Mouse (Mus musculus): ENCODE results near the gene S100a1. TPM values are rescaled to one million over a fixed set of nuclear protein-coding genes. Genes with fewer than 3 reads are reported as not detected.

S100a1 gene
- 1 to 10 TPM; 4.4 to 6.8 TPM for polyA plus RNA-seq (2017; shearing (Covaris generic))

DNA sequence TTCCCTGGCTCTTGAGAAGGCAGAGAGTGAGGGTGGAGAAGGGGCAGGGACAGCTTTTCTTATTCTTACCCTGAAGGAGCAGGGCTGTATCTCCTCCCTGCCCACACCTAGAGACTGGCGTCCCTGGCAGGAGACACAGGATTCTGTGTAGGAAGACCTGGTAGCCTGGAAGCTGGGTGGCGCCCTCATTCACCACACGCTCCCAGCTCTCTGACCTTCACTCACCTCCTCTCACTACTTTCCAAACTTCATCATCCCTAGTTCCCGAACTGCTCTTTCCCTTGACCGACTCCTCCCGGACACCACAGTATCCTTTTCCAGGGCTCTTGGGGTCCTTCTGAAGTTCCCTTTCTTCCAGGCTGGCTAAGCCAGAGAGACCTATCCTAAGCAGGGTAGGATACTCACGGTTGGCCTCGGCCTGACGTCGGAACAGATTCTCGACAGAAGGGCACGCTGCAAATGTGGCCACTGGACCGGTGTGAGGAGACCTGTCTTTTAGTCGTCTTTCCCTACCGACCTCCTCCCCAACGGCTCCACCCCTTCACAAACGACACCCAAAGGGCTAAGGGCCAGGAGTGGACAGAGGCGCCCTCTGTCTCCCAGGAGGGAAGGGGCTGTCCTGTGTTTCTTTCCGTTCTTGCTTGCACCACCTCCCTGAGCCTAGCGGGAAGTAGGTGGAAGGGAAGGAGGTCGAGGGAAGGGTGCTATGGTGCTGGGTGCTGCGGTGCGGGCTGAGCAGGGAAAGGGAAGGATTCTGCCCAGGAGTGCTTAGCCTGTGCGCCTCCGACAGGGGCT lies at the start of gene S100a1, which contains the start of gene S100a13:
Gene S100a1 (minus strand): TSS at position 597 of the 795 bp plus-strand sequence.
Gene S100a13 (plus strand): TSS at position 640 of the 795 bp plus-strand sequence.

DNA sequence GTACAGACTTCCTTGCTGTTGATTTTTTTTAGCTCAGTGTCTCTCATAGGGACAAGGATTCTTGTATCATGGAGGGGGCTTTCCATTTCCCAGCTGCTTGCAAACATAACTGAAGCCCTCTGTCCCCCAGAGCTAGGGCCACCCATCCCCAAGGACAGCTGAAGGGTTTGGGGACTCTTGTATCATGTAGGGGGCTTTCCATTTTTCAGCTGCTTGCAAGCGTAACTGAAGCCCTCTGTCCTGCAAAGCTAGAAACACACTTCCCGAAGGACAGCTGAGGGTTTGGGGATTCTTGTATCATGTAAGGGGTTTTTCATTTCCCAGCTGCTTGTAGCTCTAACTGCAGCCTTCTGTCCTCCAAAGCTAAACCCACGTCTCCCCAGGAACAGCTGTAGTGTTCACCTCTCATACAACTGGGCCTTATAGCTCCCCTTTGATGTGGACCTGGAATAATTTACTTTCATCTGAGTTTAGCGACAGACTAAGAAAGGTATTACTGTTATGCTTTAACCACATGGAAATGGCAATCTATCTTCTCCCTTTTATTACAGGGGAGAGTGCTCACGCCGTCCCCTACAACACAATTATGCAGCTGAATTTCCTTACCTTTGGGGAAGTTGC lies 45.9 kb upstream of the S100a1 start, which contains the start of gene S100a3:
Gene S100a3 (plus strand): TSS at position 571 of the 621 bp plus-strand sequence.

DNA sequence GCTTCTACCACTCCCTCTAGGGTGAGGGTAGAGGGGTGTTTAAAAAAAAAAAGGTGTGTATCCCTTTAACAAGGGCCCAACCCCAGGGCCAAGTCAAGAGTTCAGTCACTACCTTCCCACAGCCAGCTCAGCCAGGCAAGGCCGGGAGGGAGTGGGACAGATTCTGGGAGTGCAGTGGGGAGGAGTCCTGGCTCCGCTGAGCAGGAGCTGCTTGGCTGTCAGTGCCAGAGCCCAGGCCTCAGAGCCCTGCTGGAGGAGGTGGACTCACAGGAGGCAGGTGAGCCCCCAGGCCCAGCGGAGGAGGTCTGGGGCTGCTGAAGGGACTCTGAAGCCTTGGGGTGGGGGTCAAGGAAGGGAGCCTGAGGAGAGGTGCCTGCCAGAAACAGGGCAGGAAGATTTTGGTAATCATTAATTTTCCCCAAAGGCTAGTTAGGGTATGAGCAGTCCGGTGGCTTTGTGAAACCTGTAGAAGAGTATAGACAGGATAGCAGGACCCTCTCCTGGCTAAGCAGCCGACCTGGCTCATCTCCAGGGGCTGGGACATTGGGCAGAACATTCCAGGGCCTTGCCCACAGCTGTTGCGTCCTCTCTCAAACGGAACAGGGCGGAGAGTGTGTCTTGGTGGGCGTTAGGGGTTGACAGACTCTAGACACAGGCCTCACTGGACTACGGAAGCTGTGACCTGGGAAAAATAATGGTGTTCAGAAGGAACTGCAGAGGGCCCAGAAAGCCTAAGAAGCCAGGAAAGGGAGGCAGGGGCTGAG lies 23.1 kb upstream of the S100a1 start, which contains the start of gene S100a16:
Gene S100a16 (plus strand): TSS at position 114 of the 764 bp plus-strand sequence.

DNA sequence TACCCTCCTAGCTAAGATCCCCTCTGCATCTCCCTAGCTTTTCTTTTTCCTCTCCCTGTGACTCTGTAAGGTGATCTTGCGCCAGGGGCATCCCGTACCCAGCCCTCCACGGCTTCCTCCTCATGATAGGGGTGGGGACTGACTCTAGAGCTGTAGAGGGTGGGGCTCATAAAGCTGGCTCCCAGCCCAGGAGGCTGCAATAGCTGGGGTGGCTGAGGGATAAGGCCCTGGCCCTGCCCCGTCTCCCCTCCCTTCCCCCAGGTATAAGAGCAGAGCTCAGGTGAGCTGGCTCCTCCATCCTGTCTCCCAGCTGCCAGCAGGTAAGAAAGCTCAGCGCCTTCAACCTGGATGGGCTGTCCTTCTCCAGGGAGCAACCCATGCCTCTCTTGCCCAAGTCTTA lies 12.4 kb upstream of the S100a1 start, which contains the start of gene S100a14:
Gene S100a14 (plus strand): TSS at position 277 of the 400 bp plus-strand sequence.

DNA sequence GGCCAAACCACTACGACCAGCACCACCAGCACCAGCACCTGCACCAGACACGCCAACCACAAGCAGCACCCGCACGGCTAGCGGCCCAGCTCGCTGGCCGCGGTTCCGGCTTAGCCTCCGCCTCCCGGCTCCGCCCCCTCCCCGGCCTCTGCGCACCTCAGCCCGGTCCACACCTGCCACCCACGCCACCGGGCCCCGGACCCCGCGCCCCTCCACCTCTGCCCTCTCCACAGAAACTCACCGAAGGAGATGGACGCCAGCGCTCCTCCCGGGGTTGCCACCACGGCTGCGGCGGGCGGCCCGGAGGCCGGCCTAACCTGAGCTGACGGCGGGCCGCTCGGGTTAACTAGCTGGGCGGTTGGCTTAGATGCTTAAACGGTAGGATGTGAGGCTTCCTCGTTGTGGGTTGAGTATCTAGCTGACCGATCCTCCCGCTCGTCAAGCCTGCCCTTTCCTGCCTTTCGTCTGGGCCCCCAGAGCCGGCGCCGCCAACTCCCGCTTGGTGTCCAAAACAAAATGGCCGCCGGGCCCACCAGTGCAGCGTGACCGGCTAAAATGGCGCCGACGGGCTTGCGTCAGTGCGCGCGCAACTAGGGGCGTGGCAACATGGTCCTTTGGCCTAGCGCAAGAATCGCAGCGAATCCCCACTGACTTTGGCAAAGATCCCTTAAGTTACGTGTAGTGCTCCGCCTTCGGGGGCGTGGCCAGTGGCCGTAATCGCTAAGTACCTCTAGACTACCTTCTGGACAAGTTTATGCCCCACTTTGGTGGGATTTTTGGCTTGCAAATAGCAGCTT lies 5.0 kb downstream of the S100a1 start, which contains the start of gene Chtop:
Gene Chtop (minus strand): TSS at position 549 of the 797 bp plus-strand sequence.

DNA sequence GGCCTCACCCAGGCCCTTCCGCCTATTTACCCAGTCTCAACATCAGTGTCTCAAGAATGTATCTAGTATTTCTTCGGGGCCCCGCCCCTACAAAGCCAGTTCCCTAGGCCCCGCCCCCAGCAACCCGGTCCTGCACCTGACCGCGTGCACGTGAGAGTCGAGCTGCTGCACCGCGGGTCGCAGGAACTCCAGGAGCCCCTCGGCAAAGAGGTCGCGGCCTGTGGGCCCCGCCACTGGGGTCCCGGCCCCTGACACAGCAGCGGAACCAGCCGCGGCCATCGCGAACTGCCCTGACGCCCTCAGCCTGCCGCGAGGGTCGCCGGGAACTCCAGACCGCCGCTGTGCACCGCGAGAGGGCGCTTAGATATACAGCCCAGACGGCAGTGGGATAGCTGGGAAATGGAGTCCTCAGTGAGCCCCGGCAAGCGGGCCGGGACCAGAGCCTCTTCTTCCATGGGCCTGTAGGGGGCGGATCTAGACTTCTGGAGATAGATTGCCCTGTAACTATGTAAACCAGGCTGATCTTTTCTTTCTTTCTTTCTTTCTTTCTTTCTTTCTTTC lies 23.4 kb downstream of the S100a1 start, which contains the start of gene Snapin:
Gene Snapin (minus strand): TSS at position 338 of the 561 bp plus-strand sequence.

DNA sequence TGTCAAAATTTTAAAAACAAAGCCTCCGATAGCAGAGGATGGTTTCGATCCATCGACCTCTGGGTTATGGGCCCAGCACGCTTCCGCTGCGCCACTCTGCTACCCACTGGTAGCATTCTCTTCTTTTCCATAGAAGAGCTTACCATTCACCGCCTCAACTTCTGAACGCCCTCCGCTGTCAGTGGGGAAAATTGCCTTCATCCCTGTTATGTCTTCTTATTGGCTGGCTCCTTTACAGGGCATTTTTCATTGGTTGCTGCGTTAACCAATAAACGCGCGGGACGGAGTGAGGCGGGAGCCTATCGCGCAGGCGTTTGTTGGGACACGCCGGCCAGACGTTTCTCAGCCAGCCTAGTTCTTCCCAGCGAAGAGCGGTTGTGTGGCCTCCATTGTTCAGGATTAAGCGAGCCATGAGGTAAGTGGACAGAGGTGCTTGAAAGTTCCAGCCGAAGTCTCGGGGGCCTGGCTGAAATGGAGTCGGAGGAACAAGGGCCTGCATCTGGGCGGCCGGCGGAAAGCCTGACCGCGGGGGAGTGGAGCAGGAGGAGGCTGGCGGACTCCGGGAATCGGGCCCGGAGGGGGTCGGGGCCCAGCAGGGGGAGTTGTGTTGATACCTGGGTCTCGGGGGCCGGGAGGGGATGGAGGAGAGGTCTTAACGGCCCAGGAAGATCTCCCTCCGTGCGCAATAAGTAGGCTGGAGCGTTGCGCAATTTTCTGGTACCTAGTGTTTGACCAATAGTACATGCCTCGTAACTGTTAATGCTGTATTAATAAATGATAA lies 38.2 kb downstream of the S100a1 start, which contains the start of gene Ilf2:
Gene Ilf2 (plus strand): TSS at position 296 of the 781 bp plus-strand sequence.

DNA sequence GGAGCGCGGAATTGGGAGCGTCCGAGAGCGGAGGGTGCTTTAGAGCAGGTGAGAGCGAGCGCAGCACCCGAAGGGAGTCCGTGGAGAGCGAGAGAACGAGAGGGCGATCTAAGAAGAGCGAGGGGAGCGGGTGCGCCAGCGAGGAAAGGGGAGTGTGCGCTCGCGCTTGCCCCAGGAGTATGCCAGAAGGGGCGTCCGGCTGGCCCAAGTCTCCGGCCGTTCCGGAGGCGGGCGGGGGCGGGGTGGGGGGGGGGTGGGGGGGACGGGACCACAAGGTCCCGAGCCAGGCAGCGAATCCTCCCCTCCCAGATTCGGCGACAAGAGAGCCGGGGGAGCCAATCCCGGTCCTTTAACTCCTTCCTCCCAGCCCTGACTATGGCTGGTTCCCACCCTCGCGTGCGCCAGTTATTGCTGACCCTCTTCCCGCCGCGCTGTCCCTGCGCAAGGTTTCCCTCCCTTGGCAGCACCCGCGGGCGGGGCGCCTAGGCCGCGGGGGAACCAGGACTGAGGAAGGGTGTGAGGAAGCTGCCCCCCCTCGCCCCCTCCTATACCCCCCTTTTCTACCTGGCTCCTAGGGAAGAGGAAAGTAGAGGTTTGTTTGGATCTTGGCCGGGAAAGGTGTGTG lies 48.4 kb downstream of the S100a1 start, which contains the start of gene Npr1:
Gene Npr1 (minus strand): TSS at position 181 of the 625 bp plus-strand sequence.

Other genes with a start within 250 kb of the S100a1 start
- 10 to 100 TPM; 22.4 to 43.4 TPM for gene Dennd4b, start 249.2 kb downstream of the S100a1 start, polyA plus RNA-seq (2017; shearing (Covaris generic))
- 10 to 100 TPM in 1 of 2 experiments, 1 to 10 TPM in 1; 9.1 to 13.3 TPM for gene Gatad2b, start 221.2 kb downstream of the S100a1 start, polyA plus RNA-seq (2017; shearing (Covaris generic))
- under 1 TPM in 1 of 2 experiments, not detected in 1; 0.64 TPM for gene Slc27a3, start 124.5 kb downstream of the S100a1 start, polyA plus RNA-seq (2017; shearing (Covaris generic))
- 10 to 100 TPM; 18.3 to 32.8 TPM for gene Ints3, start 80.8 kb downstream of the S100a1 start, polyA plus RNA-seq (2017; shearing (Covaris generic))
- gene Npr1, start 48.5 kb downstream of the S100a1 start, polyA plus RNA-seq (2017; shearing (Covaris generic)), result under 1 TPM in 1 of 2 experiments, not detected in 1; 0.43 TPM
- 10 to 100 TPM; 74.7 to 96.6 TPM for gene Ilf2, start 38.3 kb downstream of the S100a1 start, polyA plus RNA-seq (2017; shearing (Covaris generic))
- gene Snapin, start 23.4 kb downstream of the S100a1 start, polyA plus RNA-seq (2017; shearing (Covaris generic)), result 10 to 100 TPM; 96.3 to 96.9 TPM
- gene Chtop, start 4.9 kb downstream of the S100a1 start, polyA plus RNA-seq (2017; shearing (Covaris generic)), result 100 to 1,000 TPM; 147 to 160 TPM
- 100 to 1,000 TPM; 192 to 245 TPM for gene S100a13, start within 50 bp of the S100a1 start, polyA plus RNA-seq (2017; shearing (Covaris generic))
- under 1 TPM in 1 of 2 experiments, not detected in 1; 0.68 TPM for gene S100a14, start 12.5 kb upstream of the S100a1 start, polyA plus RNA-seq (2017; shearing (Covaris generic))
- not detected for gene S100a16, start 22.9 kb upstream of the S100a1 start, polyA plus RNA-seq (2017; shearing (Covaris generic))
- gene S100a3, start 46.2 kb upstream of the S100a1 start, polyA plus RNA-seq (2017; shearing (Covaris generic)), result 1 to 10 TPM; 2.0 to 2.8 TPM
- 1 to 10 TPM in 1 of 2 experiments, under 1 TPM in 1; 0.63 to 1.9 TPM for gene S100a2, start 75.9 kb upstream of the S100a1 start, polyA plus RNA-seq (2017; shearing (Covaris generic))
- gene Gm42674, start 87.5 kb upstream of the S100a1 start, polyA plus RNA-seq (2017; shearing (Covaris generic)), result not detected
- 100 to 1,000 TPM in 1 of 2 experiments, 10 to 100 TPM in 1; 94.8 to 925 TPM for gene S100a4, start 89.4 kb upstream of the S100a1 start, polyA plus RNA-seq (2017; shearing (Covaris generic))
- gene S100a5, start 94.1 kb upstream of the S100a1 start, polyA plus RNA-seq (2017; shearing (Covaris generic)), result not detected
- gene S100a6, start 98.5 kb upstream of the S100a1 start, polyA plus RNA-seq (2017; shearing (Covaris generic)), result 1,000 to 10,000 TPM in 1 of 2 experiments, 100 to 1,000 TPM in 1; 298 to 1,210 TPM
- not detected for gene S100a7a, start 139.6 kb upstream of the S100a1 start, polyA plus RNA-seq (2017; shearing (Covaris generic))
- under 1 TPM in 1 of 2 experiments, not detected in 1; 0.88 TPM for gene S100a8, start 154.6 kb upstream of the S100a1 start, polyA plus RNA-seq (2017; shearing (Covaris generic))
- gene S100a9, start 181.3 kb upstream of the S100a1 start, polyA plus RNA-seq (2017; shearing (Covaris generic)), result under 1 TPM in 1 of 2 experiments, not detected in 1; 0.33 TPM
- gene Pglyrp4, start 212.5 kb upstream of the S100a1 start, polyA plus RNA-seq (2017; shearing (Covaris generic)), result not detected

Measured in activated CD4-positive, CD25-positive, alpha-beta regulatory T cell (primary cell).